Mouse (Mus musculus) embryonic fibroblast, embryonic 13.5 days (primary cell): ENCODE data around the gene Napb.

Experiments used
- CTCF ChIP-seq: IDR thresholded peaks from 2 replicates; pipeline ENCODE4 v1.5.1; 2011; ENCODE audit warnings: mild to moderate bottlenecking, control low read depth, low read length, moderate library complexity, borderline replicate concordance; ENCODE audit not compliant: insufficient read depth
- POLR2A ChIP-seq: IDR thresholded peaks from 2 replicates; pipeline ENCODE4 v1.6.1; 2011; ENCODE audit warnings: low read depth, mild to moderate bottlenecking, control low read depth, low read length, moderate library complexity

DNA sequence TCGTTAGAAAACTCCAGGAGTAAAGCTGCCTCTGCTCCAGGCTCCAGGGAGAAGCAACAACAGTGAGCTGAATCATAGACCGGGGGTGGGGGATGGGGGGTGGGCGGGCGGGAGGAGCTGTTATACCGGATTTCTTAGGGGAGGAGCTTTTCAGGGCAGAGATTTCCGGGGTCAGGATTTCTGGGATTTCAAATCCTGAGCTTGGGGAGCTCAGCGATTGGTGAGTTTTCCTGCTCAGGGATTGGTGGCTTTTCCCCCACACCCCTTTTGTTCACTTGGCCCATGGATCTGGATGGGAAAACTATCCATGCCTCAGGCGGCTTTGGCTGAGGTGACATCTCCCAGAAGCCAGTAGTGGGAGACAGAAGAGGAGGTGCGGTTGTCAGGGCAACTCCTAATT is 52.9 kb downstream of the Napb start:
- TF ChIP-seq POLR2A = peak; percentile 76
- no peak for TF ChIP-seq CTCF
